Mouse (Mus musculus) embryonic facial prominence, embryonic 11.5 days (tissue): Measurements from ENCODE around the gene Bik. TPM values are rescaled to one million over a fixed set of nuclear protein-coding genes. Genes with fewer than 3 reads are reported as not detected.

Source experiments
- ATAC-seq: fragments of 200-750 bp; cut with Nextera tagmentation; replicated peaks from 2 replicates; pipeline ENCODE4 v1.8.0; 2017; ENCODE audit warnings: low read depth; ENCODE audit not compliant: insufficient number of reproducible peaks, low FRiP score, low TSS enrichment
- DNase-seq: peaks from one replicate; pipeline ENCODE4 v3.0.0-alpha.2; 2015; ENCODE audit warnings: low spot score
- H3K27ac ChIP-seq: fragments of 300-500 bp; sonication (generic); replicated peaks from 2 replicates; pipeline ENCODE4 v1.5.1; 2014; ENCODE audit warnings: mild to moderate bottlenecking, low read depth, low read length, control low read depth
- H3K27me3 ChIP-seq: fragments of 300-500 bp; sonication (generic); 2 replicates; pipeline ENCODE4 v1.6.1; 2014; ENCODE audit warnings: mild to moderate bottlenecking, low read length, moderate library complexity, mixed read lengths; ENCODE audit not compliant: control insufficient read depth, insufficient read depth
- H3K36me3 ChIP-seq: fragments of 300-500 bp; sonication (generic); replicated peaks from 2 replicates; pipeline ENCODE4 v1.6.1; 2014; ENCODE audit warnings: low read depth, mild to moderate bottlenecking, low read length, moderate library complexity, mixed read lengths; ENCODE audit not compliant: control insufficient read depth, insufficient read depth
- H3K4me1 ChIP-seq: fragments of 300-500 bp; sonication (generic); 2 replicates; pipeline ENCODE4 v1.6.1; 2014; ENCODE audit warnings: low read length, mixed read lengths; ENCODE audit not compliant: control insufficient read depth, insufficient read depth
- H3K4me2 ChIP-seq: fragments of 300-500 bp; sonication (generic); 2 replicates; pipeline ENCODE4 v1.6.1; 2014; ENCODE audit warnings: low read depth, mild to moderate bottlenecking, control low read depth, low read length, moderate library complexity
- H3K4me3 ChIP-seq: fragments of 300-500 bp; sonication (generic); 2 replicates; pipeline ENCODE4 v1.5.1; 2014; ENCODE audit warnings: low read depth, low read length, control low read depth
- H3K9ac ChIP-seq: fragments of 300-500 bp; sonication (generic); replicated peaks from 2 replicates; pipeline ENCODE4 v1.6.1; 2014; ENCODE audit warnings: mild to moderate bottlenecking, control low read depth, low read length
- H3K9me3 ChIP-seq: fragments of 300-500 bp; sonication (generic); replicated peaks from 2 replicates; pipeline ENCODE4 v1.6.1; 2016; ENCODE audit warnings: mild to moderate bottlenecking, low read length, inconsistent platforms, mixed read lengths; ENCODE audit not compliant: control insufficient read depth
- WGBS: fragments of 180-500 bp; shearing (Covaris S2); extraction: QIAGEN DNeasy Blood & Tissue Kit; methylation state at CpG from one replicate; pipeline ENCODE4 v1.1.7; 2014; 5-methylcytosine and 5-hydroxymethylcytosine counted together
- polyA plus RNA-seq: library from polyadenylated mRNA; unstranded; fragments of >200 nt; fragmentation: Nextera tagmentation; extraction: Ambion mirVana; gene quantifications from 2 replicates; pipeline ENCODE4 v1.2.1, GENCODE M21; 2014

Bik gene
- 2.7 and 3.0 TPM in 2 replicates for polyA plus RNA-seq

DNA sequence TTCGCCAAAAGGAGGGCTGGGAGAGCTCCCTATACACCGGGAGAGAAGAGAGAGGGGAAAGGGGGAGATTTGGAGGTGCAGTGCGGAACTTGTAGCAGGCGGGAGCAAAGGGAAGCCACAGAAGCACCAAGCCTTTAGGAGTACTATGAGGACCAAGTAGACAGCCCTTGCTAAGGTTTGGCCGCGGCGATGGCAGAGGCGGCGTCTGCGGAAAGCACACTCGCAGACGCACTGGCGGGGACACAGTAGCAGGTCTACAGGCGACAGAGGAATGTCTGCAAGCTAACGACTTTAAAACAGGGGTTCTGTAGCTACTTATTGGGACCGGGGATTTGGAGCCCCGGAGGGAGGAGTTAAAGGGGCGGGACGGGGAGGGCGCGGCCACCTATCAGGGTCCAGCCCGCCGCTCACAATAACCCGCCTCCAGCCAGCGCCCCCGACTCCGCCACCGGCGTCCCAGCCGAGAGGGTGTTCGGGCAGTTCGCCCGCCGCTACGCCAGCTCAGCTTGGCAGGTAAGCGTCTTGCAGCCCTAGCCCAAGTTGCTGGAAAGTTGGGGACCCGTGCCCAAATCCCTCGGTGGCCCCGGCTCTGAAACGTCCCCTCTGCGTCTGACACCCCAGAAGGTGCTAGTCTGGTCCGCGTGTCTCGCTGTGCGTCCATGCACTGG lies at the start of gene Bik:
Bik (plus strand) TSS at position 439 of the 668 bp plus-strand sequence.
- Histone ChIP-seq H3K27me3 (peaks cover 26% of the 10 kb centered on the region), H3K36me3 (no peaks in the 10 kb centered on the region)

GRCm38 (mm10) chr15:83478096-83478495 lies 48.6 kb upstream of the Bik start:
- ATAC-seq (no peak), DNase-seq (no peak)
- Histone ChIP-seq H3K9me3 (no peaks in the 10 kb centered on the region), H3K4me2 (no peak overlapping the region), H3K27ac (no peak overlapping the region), H3K9ac (no peak overlapping the region), H3K4me1 (no peaks in the 10 kb centered on the region), H3K4me3 (no peak overlapping the region), H3K36me3 (no peaks in the 10 kb centered on the region), H3K27me3 (no peaks in the 10 kb centered on the region)
- WGBS: 71% methylated on average over 3 of the region's 3 CpGs

More for the DNA sequence above, at the start of gene Bik:
- H3K4me3 ChIP-seq: peak within 1 kb of the TSS; percentile 50
- peak; percentile 73 for DNase-seq
- no peak within 1 kb of the TSS for H3K27ac ChIP-seq
- 0 out of 2 replicates have a peak, but pooled peaks have one; percentile 71 for ATAC-seq
- H3K9me3 ChIP-seq: no peaks in the 10 kb centered on the region
- H3K9ac ChIP-seq: peak within 1 kb of the TSS; percentile 34
- H3K4me1 ChIP-seq: peaks cover 4% of the 10 kb centered on the region; the same call in 1 of the 2 replicates
- under 1% methylated on average over 45 of the region's 45 CpGs for WGBS
- peak within 1 kb of the TSS; percentile 94 for H3K4me2 ChIP-seq

- Histone ChIP-seq H3K4me1 (no peaks in the 10 kb centered on the region), H3K4me2 (no peak overlapping the region), H3K27ac (no peak overlapping the region), H3K9me3 (no peaks in the 10 kb centered on the region), H3K36me3 (no peaks in the 10 kb centered on the region), H3K9ac (no peak overlapping the region), H3K27me3 (no peaks in the 10 kb centered on the region), H3K4me3 (no peak overlapping the region)
- WGBS: 89% methylated on average over 4 of the region's 4 CpGs
- no peak for DNase-seq
- ATAC-seq: no peak
These were observed 46.8 kb upstream of the Bik start for GRCm38 (mm10) chr15:83479818-83480217.

- Histone ChIP-seq H3K4me1 (no peaks in the 10 kb centered on the region), H3K9me3 (no peaks in the 10 kb centered on the region), H3K27me3 (no peaks in the 10 kb centered on the region), H3K9ac (no peak overlapping the region), H3K36me3 (no peaks in the 10 kb centered on the region), H3K4me3 (no peak overlapping the region), H3K27ac (no peak overlapping the region), H3K4me2 (no peak overlapping the region)
- ATAC-seq (no peak), DNase-seq (no peak)
- WGBS: 69% methylated on average over 10 of the region's 10 CpGs
These were observed 45.4 kb upstream of the Bik start for GRCm38 (mm10) chr15:83481236-83481780.

GRCm38 (mm10) chr15:83482645-83483224 lies 43.9 kb upstream of the Bik start:
- H3K9ac ChIP-seq: no peak overlapping the region
- no peak overlapping the region for H3K27ac ChIP-seq
- H3K4me2 ChIP-seq: no peak overlapping the region
- ATAC-seq (no peak), DNase-seq (no peak)
- H3K27me3 ChIP-seq: no peaks in the 10 kb centered on the region
- H3K4me1 ChIP-seq: no peaks in the 10 kb centered on the region
- WGBS: 69% methylated on average over 8 of the region's 8 CpGs
- no peaks in the 10 kb centered on the region for H3K9me3 ChIP-seq
- no peaks in the 10 kb centered on the region for H3K36me3 ChIP-seq
- H3K4me3 ChIP-seq: no peak overlapping the region

GRCm38 (mm10) chr15:83483482-83483881 lies 43.2 kb upstream of the Bik start:
- no peaks in the 10 kb centered on the region for H3K36me3 ChIP-seq
- no peak overlapping the region for H3K4me2 ChIP-seq
- 40% methylated on average over 2 of the region's 2 CpGs for WGBS
- no peaks in the 10 kb centered on the region for H3K4me1 ChIP-seq
- no peak overlapping the region for H3K27ac ChIP-seq
- ATAC-seq (no peak), DNase-seq (no peak)
- H3K9ac ChIP-seq: no peak overlapping the region
- no peak overlapping the region for H3K4me3 ChIP-seq
- H3K27me3 ChIP-seq: no peaks in the 10 kb centered on the region
- no peaks in the 10 kb centered on the region for H3K9me3 ChIP-seq

DNA sequence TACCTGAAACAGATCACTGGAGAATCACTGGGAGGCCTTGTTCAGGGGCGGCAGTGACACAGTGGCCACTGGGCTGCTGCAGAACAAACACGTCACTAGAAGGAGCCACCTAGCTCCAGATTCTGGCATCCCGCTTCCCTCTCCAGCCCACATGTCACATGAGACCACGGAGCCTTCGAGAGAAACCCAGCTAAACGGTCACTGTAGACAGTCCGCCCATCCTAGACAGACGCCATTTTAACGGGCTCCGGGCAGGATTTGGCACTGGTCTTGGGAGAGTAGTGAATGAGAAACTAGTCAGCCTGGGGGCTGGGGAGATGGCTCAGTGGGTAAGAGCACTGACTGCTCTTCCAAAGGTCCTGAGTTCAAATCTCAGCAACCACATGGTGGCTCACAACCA lies 42.4 kb upstream of the Bik start:
- Histone ChIP-seq H3K4me2 (no peak overlapping the region), H3K27me3 (no peaks in the 10 kb centered on the region), H3K27ac (no peak overlapping the region), H3K9ac (no peak overlapping the region), H3K4me3 (no peak overlapping the region), H3K9me3 (no peaks in the 10 kb centered on the region), H3K36me3 (no peaks in the 10 kb centered on the region), H3K4me1 (no peaks in the 10 kb centered on the region)
- WGBS: 90% methylated on average over 10 of the region's 10 CpGs
- DNase-seq (no peak), ATAC-seq (no peak)

DNA sequence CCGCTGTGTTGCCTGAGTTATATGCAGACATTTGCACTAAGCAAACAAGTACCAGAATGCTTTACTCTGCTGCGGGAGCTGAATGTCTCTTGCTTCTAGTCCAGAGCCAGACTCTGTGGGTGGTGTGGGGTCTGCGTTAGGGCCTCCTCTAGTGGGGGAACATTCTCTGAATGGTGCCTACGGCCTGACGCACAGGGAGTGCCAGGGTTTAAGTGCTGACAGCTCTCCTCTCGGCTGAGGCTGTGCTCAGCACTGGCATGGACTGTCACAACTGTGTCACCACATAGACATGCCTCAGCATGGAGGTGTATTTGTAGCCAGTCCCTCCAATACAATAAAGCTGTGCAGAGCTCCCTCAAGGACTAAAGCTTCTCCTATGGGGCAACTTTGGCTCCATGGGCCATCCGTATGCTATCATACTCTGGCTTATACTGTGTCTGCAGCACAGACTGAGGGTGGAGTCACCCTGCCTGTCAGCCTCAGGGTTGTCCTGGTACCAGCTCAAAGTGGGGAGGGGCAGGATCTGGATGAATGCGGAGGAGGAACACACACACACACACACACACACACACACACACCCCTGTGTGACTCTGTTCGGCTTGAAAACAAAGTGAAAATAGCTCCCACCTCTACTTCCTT lies 39.1 kb upstream of the Bik start:
- Histone ChIP-seq H3K4me2 (no peak overlapping the region), H3K4me1 (no peaks in the 10 kb centered on the region), H3K27ac (no peak overlapping the region), H3K4me3 (no peak overlapping the region), H3K9me3 (no peaks in the 10 kb centered on the region), H3K9ac (no peak overlapping the region), H3K36me3 (no peaks in the 10 kb centered on the region; the same call in 1 of the 2 replicates), H3K27me3 (no peaks in the 10 kb centered on the region)
- DNase-seq: no peak
- no peak for ATAC-seq
- WGBS: 61% methylated on average over 9 of the region's 9 CpGs
